Mouse (Mus musculus) leukemia stem cell, adult 10-12 weeks (primary cell): Measurements from ENCODE around the gene Gas8. TPM values are rescaled to one million over a fixed set of nuclear protein-coding genes. Genes with fewer than 3 reads are reported as not detected.

Experiments used
- polyA plus RNA-seq: library from polyadenylated mRNA; stranded (reverse); fragments of >175 nt; gene quantifications from 2 replicates; pipeline ENCODE4 v1.2.3, GENCODE M21; 2012; ENCODE audit warnings: low replicate concordance

The Gas8 gene
- 5.5 and 7.9 TPM in 2 replicates for polyA plus RNA-seq

DNA sequence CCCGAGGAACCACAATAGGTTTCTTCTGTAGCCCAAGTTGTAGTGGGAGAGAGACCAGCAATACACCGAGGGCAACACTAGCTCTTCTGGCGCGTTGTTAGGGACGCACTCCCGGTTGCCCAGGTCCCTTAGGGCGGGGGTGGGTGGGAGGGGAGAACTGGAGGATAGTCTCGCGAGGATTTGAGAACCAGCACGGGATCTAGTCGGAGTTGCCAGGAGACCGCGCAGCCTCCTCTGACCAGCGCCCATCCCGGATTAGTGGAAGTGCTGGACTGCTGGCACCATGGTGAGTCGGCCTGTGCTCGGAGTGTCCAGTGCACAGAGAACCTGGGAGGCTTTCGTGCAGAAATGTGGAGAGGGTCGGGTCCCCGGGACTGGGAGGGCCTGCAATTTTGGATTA, at the start of gene Gas8:
Gene Gas8 (plus strand): TSS at position 168 of the 400 bp plus-strand sequence.

DNA sequence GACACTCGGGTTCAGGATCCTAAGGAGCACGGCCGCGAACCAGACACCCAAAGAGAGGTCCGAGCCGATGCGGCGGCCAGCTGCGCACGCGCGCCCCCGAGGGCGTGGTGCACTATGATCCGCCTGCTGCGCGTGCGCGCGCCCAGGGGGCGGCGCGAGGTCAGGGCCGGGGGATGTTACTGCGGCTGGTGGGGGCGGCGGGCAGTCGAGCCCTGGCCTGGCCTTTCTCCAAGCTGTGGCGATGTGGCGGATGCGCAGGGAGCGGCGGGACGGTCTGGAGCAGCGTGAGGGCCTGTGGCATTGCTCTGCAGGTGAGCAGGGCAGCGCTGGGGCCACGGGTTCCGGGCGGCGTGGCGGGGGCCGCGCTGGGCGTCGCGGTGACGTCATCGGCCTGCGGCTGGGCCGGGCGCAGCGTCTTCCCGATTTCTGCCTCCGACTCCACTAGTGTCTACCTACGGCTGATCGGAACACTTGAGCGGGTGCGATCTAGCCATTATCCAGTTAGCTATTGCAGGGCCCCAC, 40.8 kb upstream of the Gas8 start, which contains the start of gene Afg3l1:
Gene Afg3l1 (plus strand): TSS at position 167 of the 522 bp plus-strand sequence.

DNA sequence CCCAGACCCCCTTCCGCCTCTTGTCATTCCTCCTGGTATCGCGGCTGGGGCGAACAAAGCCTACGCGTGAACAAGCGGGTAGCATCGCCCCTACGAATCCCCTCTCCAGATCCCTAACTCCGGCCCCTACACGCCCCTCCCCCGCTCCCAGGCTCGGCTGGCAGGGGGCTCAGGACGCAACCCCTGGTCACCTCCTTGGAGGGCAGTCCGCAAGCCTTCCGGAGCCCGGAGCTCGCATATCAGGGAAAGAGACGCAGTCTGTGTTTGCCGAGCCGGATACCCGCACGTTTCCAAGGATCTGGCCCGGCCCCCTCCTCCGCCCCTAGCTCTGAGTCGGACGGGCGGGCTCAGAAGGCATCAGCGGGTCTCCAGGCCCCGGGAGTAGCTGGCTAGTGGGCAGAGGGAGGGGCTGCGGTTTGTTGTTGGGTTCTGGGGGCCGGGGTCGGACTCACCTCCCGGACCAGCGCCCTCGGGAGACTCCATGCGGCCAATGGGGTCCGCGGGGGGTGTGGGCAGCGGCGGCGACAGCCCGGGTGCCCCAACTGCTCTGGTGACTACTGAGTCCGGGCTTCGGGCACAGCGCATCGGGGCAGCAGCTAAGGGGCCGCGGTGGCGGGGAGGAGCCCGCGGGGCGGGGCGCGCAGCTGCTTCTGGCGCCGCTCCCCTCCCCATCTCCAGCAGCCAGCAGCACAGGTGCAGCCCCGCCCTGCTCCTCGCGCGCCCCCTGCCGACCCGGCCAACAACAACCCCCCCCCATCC, 3.7 kb upstream of the Gas8 start, which contains the start of gene Dbndd1:
Gene Dbndd1 (minus strand): TSS at position 683 of the 759 bp plus-strand sequence.

Other genes with a start within 250 kb of the Gas8 start
- 59.7 and 102 TPM in 2 replicates for gene Fanca, start 200.3 kb upstream of the Gas8 start, polyA plus RNA-seq
- gene Spire2, start 186.1 kb upstream of the Gas8 start, polyA plus RNA-seq: 11.3 and 11.8 TPM in 2 replicates
- 70.8 and 102 TPM in 2 replicates for gene Tcf25, start 145.1 kb upstream of the Gas8 start, polyA plus RNA-seq
- gene Mc1r, start 111.7 kb upstream of the Gas8 start, polyA plus RNA-seq: 0.08 TPM in 1 of 2 replicates, not detected in the other
- 2.9 and 4.1 TPM in 2 replicates for gene Tubb3, start 107.4 kb upstream of the Gas8 start, polyA plus RNA-seq
- gene Def8, start 95.3 kb upstream of the Gas8 start, polyA plus RNA-seq: 4.7 and 24.1 TPM in 2 replicates
- 15.0 and 16.4 TPM in 2 replicates for gene Afg3l1, start 40.9 kb upstream of the Gas8 start, polyA plus RNA-seq
- gene Dbndd1, start 3.4 kb upstream of the Gas8 start, polyA plus RNA-seq: not detected in 2 replicates
- not detected in 2 replicates for gene Rhou, start 135.1 kb downstream of the Gas8 start, polyA plus RNA-seq